Mouse (Mus musculus): Measurements from ENCODE around the gene Hivep3. TPM values are rescaled to one million over a fixed set of nuclear protein-coding genes. Genes with fewer than 3 reads are reported as not detected.

The Hivep3 gene
- total and polyA plus RNA-seq, 3 experiments: not detected

- Histone ChIP-seq H3K4me3 (ENCODE audit: control insufficient read depth in 1 of 2, insufficient read depth in 1 of 2, low read depth in 2 of 2, low read length in 2 of 2) (no peak overlapping the region), H3K79me2 (ENCODE audit: control insufficient read depth, insufficient read depth, low read length, poor library complexity) (no peaks in the 10 kb centered on the region), H3K4me1 (ENCODE audit: control insufficient read depth in 1 of 2, insufficient read depth in 2 of 2, low read length in 2 of 2) (no peaks in the 10 kb centered on the region), H3K9ac (ENCODE audit: control insufficient read depth, low read depth, low read length, poor library complexity, severe bottlenecking) (no peak overlapping the region), H3K36me3 (ENCODE audit: control insufficient read depth in 1 of 2, insufficient read depth in 2 of 2, low read length in 2 of 2) (no peaks in the 10 kb centered on the region), H3K27ac (ENCODE audit: control insufficient read depth, low read depth, low read length) (no peak overlapping the region), H3K27me3 (ENCODE audit: control insufficient read depth in 1 of 2, insufficient read depth in 2 of 2, low read length in 2 of 2) (no peaks in the 10 kb centered on the region; a peak in 1 of 4 replicates), H3K9me3 (replicated peaks; ENCODE audit: insufficient read depth, low read length) (no peaks in the 10 kb centered on the region)
- TF ChIP-seq POLR2A (IDR thresholded peaks at IDR 0.05; ENCODE audit: control insufficient read depth in 1 of 2, insufficient read depth in 1 of 2, low read depth in 1 of 2, low read length in 2 of 2, poor library complexity in 1 of 2) (no peak), ETS1 (IDR thresholded peaks at IDR 0.05; ENCODE audit: low read depth, low read length) (no peak), POLR2AphosphoS5 (IDR thresholded peaks at IDR 0.05; ENCODE audit: borderline replicate concordance, low read depth, low read length) (no peak), POLR2AphosphoS2 (IDR thresholded peaks at IDR 0.05; ENCODE audit: low read length) (no peak), MAFK (IDR thresholded peaks at IDR 0.05; ENCODE audit: borderline replicate concordance, low read depth, low read length) (no peak), USF2 (IDR thresholded peaks at IDR 0.05; ENCODE audit: borderline replicate concordance in 1 of 2, insufficient read depth in 1 of 2, low read depth in 1 of 2, low read length in 2 of 2) (no peak)
- DNase-seq (ENCODE audit: low read depth, low spot score): no peak
Observed at GRCm38 (mm10) chr4:119873935-119874334, 140.4 kb downstream of the Hivep3 start.

- no peaks in the 10 kb centered on the region for H3K79me2 ChIP-seq (ENCODE audit: control insufficient read depth, insufficient read depth, low read length, poor library complexity)
- TF ChIP-seq MYC (IDR thresholded peaks at IDR 0.05; ENCODE audit: low read depth, low read length) (no peak), ZKSCAN1 (IDR thresholded peaks at IDR 0.05; ENCODE audit: low read depth, low read length) (no peak), MEF2A (IDR thresholded peaks at IDR 0.05; ENCODE audit: extremely low read depth, insufficient replicate concordance, low read depth, low read length, poor library complexity, severe bottlenecking) (no peak), UBTF (IDR thresholded peaks at IDR 0.05; ENCODE audit: borderline replicate concordance, insufficient read depth, low read depth, low read length) (no peak), ZC3H11A (IDR thresholded peaks at IDR 0.05; ENCODE audit: low read depth, low read length) (no peak), POLR2AphosphoS5 (IDR thresholded peaks at IDR 0.05; ENCODE audit: borderline replicate concordance, low read depth, low read length) (no peak), USF1 (IDR thresholded peaks at IDR 0.05; ENCODE audit: low read depth, low read length) (no peak), E2F4 (IDR thresholded peaks at IDR 0.05; ENCODE audit: borderline replicate concordance, low read depth, low read length) (no peak), POLR2A (IDR thresholded peaks at IDR 0.05; ENCODE audit: control insufficient read depth in 1 of 2, insufficient read depth in 1 of 2, low read depth in 1 of 2, low read length in 2 of 2, poor library complexity in 1 of 2) (no peak), RCOR1 (IDR thresholded peaks at IDR 0.05; ENCODE audit: low read depth, low read length) (no peak), MAX (IDR thresholded peaks at IDR 0.05; ENCODE audit: low read length) (no peak), GATA1 (IDR thresholded peaks at IDR 0.05; ENCODE audit: low read depth, low read length) (no peak), HCFC1 (IDR thresholded peaks at IDR 0.05; ENCODE audit: low read depth, low read length) (no peak), JUND (IDR thresholded peaks at IDR 0.05; ENCODE audit: low read depth, low read length) (no peak), POLR2AphosphoS2 (IDR thresholded peaks at IDR 0.05; ENCODE audit: low read length) (no peak), MAZ (IDR thresholded peaks at IDR 0.05; ENCODE audit: low read depth, low read length) (no peak), CHD2 (IDR thresholded peaks at IDR 0.05; ENCODE audit: low read length) (no peak)
- no peaks in the 10 kb centered on the region for H3K9me3 ChIP-seq (replicated peaks; ENCODE audit: insufficient read depth, low read length)
- H3K4me1 ChIP-seq (ENCODE audit: control insufficient read depth in 1 of 2, insufficient read depth in 2 of 2, low read length in 2 of 2): no peaks in the 10 kb centered on the region
- H3K4me3 ChIP-seq (ENCODE audit: control insufficient read depth in 1 of 2, insufficient read depth in 1 of 2, low read depth in 2 of 2, low read length in 2 of 2): no peak overlapping the region
- no peaks in the 10 kb centered on the region; a peak in 1 of 4 replicates for H3K27me3 ChIP-seq (ENCODE audit: control insufficient read depth in 1 of 2, insufficient read depth in 2 of 2, low read length in 2 of 2)
- H3K36me3 ChIP-seq (ENCODE audit: control insufficient read depth in 1 of 2, insufficient read depth in 2 of 2, low read length in 2 of 2): no peaks in the 10 kb centered on the region
- H3K9ac ChIP-seq (ENCODE audit: control insufficient read depth, low read depth, low read length, poor library complexity, severe bottlenecking): no peak overlapping the region
- no peak for DNase-seq (ENCODE audit: low read depth, low spot score)
- no peak overlapping the region for H3K27ac ChIP-seq (ENCODE audit: control insufficient read depth, low read depth, low read length)
Observed at GRCm38 (mm10) chr4:119875592-119875991, 142.0 kb downstream of the Hivep3 start.

Measured in MEL (cell line).